Mouse (Mus musculus): ENCODE data around the gene Gkn3. TPM values are rescaled to one million over a fixed set of nuclear protein-coding genes. Genes with fewer than 3 reads are reported as not detected.

The Gkn3 gene
- polyA plus RNA-seq, 1 experiment, result not detected

GRCm38 (mm10) chr6:87384761-87385160, 4.0 kb downstream of the Gkn3 start:
- TF ChIP-seq MYOG (IDR thresholded peaks at IDR 0.05; ENCODE audit: control insufficient read depth, extremely low read depth, insufficient read length) (no peak), MAX (IDR thresholded peaks at IDR 0.05) (no peak), MYOD1 (IDR thresholded peaks at IDR 0.05; ENCODE audit: control insufficient read depth, insufficient read length, low read depth) (no peak), CTCF (IDR thresholded peaks at IDR 0.05; ENCODE audit: control insufficient read depth, insufficient read depth, insufficient read length) (no peak), FOSL1 (IDR thresholded peaks at IDR 0.05; ENCODE audit: insufficient read depth, low read length, poor library complexity, severe bottlenecking) (no peak), USF1 (IDR thresholded peaks at IDR 0.05; ENCODE audit: low read depth) (no peak), CEBPB (IDR thresholded peaks at IDR 0.05; ENCODE audit: low read depth) (no peak)
- Histone ChIP-seq H3K79me3 (ENCODE audit: low read depth) (no peaks in the 10 kb centered on the region), H3ac (ENCODE audit: control insufficient read depth, insufficient read length, low read depth) (no peak overlapping the region), H3K36me3 (ENCODE audit: control insufficient read depth, insufficient read depth) (no peaks in the 10 kb centered on the region), H3K27me3 (ENCODE audit: control insufficient read depth, insufficient read depth, insufficient read length) (peaks cover 31% of the 10 kb centered on the region), H3K79me2 (ENCODE audit: control insufficient read depth, insufficient read depth) (no peaks in the 10 kb centered on the region), H3K4me3 (ENCODE audit: insufficient read depth, poor library complexity, severe bottlenecking) (no peak overlapping the region)

- H3K79me2 ChIP-seq (ENCODE audit: control insufficient read depth, insufficient read depth), result no peaks in the 10 kb centered on the region
- TF ChIP-seq CEBPB (IDR thresholded peaks at IDR 0.05; ENCODE audit: low read depth) (no peak), FOSL1 (IDR thresholded peaks at IDR 0.05; ENCODE audit: insufficient read depth, low read length, poor library complexity, severe bottlenecking) (no peak), MYOG (IDR thresholded peaks at IDR 0.05; ENCODE audit: control insufficient read depth, extremely low read depth, insufficient read length) (no peak), MYOD1 (IDR thresholded peaks at IDR 0.05; ENCODE audit: control insufficient read depth, insufficient read length, low read depth) (no peak)
- no peak overlapping the region for H3ac ChIP-seq (ENCODE audit: control insufficient read depth, insufficient read length, low read depth)
- peaks cover 35% of the 10 kb centered on the region for H3K27me3 ChIP-seq (ENCODE audit: control insufficient read depth, insufficient read depth, insufficient read length)
- H3K79me3 ChIP-seq (ENCODE audit: low read depth), result no peaks in the 10 kb centered on the region
- H3K36me3 ChIP-seq (ENCODE audit: control insufficient read depth, insufficient read depth), result no peaks in the 10 kb centered on the region
- H3K4me3 ChIP-seq (ENCODE audit: insufficient read depth, poor library complexity, severe bottlenecking), result no peak overlapping the region
These were observed 4.6 kb downstream of the Gkn3 start for GRCm38 (mm10) chr6:87383926-87384691.

GRCm38 (mm10) chr6:87373057-87373456, 15.7 kb downstream of the Gkn3 start, which contains the start of gene Gkn2:
Gkn2 (plus strand) TSS chr6:87373357.
- Histone ChIP-seq H3K4me3 (ENCODE audit: insufficient read depth, poor library complexity, severe bottlenecking) (no peak within 1 kb of the TSS), H3K79me2 (ENCODE audit: control insufficient read depth, insufficient read depth) (no peaks in the 10 kb centered on the region), H3K36me3 (ENCODE audit: control insufficient read depth, insufficient read depth) (no peaks in the 10 kb centered on the region), H3K27me3 (ENCODE audit: control insufficient read depth, insufficient read depth, insufficient read length) (peaks cover 54% of the 10 kb centered on the region), H3ac (ENCODE audit: control insufficient read depth, insufficient read length, low read depth) (no peak within 1 kb of the TSS), H3K79me3 (ENCODE audit: low read depth) (no peaks in the 10 kb centered on the region)
- TF ChIP-seq FOSL1 (IDR thresholded peaks at IDR 0.05; ENCODE audit: insufficient read depth, low read length, poor library complexity, severe bottlenecking) (no peak), USF1 (IDR thresholded peaks at IDR 0.05; ENCODE audit: low read depth) (no peak), MAX (IDR thresholded peaks at IDR 0.05) (no peak), CEBPB (IDR thresholded peaks at IDR 0.05; ENCODE audit: low read depth) (no peak), MYOD1 (IDR thresholded peaks at IDR 0.05; ENCODE audit: control insufficient read depth, insufficient read length, low read depth) (no peak), CTCF (IDR thresholded peaks at IDR 0.05; ENCODE audit: control insufficient read depth, insufficient read depth, insufficient read length) (no peak), MYOG (IDR thresholded peaks at IDR 0.05; ENCODE audit: control insufficient read depth, extremely low read depth, insufficient read length) (no peak)

- H3K79me3 ChIP-seq (ENCODE audit: low read depth), result no peaks in the 10 kb centered on the region
- no peak for TF ChIP-seq MAX (IDR thresholded peaks at IDR 0.05)
- no peak for TF ChIP-seq MYOG (IDR thresholded peaks at IDR 0.05; ENCODE audit: control insufficient read depth, extremely low read depth, insufficient read length)
- TF ChIP-seq MYOD1 (IDR thresholded peaks at IDR 0.05; ENCODE audit: control insufficient read depth, insufficient read length, low read depth), result no peak
- no peak for TF ChIP-seq USF1 (IDR thresholded peaks at IDR 0.05; ENCODE audit: low read depth)
- no peak for TF ChIP-seq CEBPB (IDR thresholded peaks at IDR 0.05; ENCODE audit: low read depth)
- no peak overlapping the region for H3ac ChIP-seq (ENCODE audit: control insufficient read depth, insufficient read length, low read depth)
- H3K36me3 ChIP-seq (ENCODE audit: control insufficient read depth, insufficient read depth), result no peaks in the 10 kb centered on the region
- H3K79me2 ChIP-seq (ENCODE audit: control insufficient read depth, insufficient read depth), result no peaks in the 10 kb centered on the region
- no peak overlapping the region for H3K4me3 ChIP-seq (ENCODE audit: insufficient read depth, poor library complexity, severe bottlenecking)
- peaks cover 51% of the 10 kb centered on the region for H3K27me3 ChIP-seq (ENCODE audit: control insufficient read depth, insufficient read depth, insufficient read length)
These were observed 19.5 kb downstream of the Gkn3 start for GRCm38 (mm10) chr6:87369223-87369622.

GRCm38 (mm10) chr6:87354441-87354840, 34.3 kb downstream of the Gkn3 start:
- Histone ChIP-seq H3K79me2 (ENCODE audit: control insufficient read depth, insufficient read depth) (no peaks in the 10 kb centered on the region), H3K27me3 (ENCODE audit: control insufficient read depth, insufficient read depth, insufficient read length) (no peaks in the 10 kb centered on the region), H3K4me3 (ENCODE audit: insufficient read depth, poor library complexity, severe bottlenecking) (no peak overlapping the region), H3K36me3 (ENCODE audit: control insufficient read depth, insufficient read depth) (no peaks in the 10 kb centered on the region), H3ac (ENCODE audit: control insufficient read depth, insufficient read length, low read depth) (no peak overlapping the region), H3K79me3 (ENCODE audit: low read depth) (no peaks in the 10 kb centered on the region)
- no peak for TF ChIP-seq MYOD1 (IDR thresholded peaks at IDR 0.05; ENCODE audit: control insufficient read depth, insufficient read length, low read depth)

- H3K79me2 ChIP-seq (ENCODE audit: control insufficient read depth, insufficient read depth), result no peaks in the 10 kb centered on the region
- H3ac ChIP-seq (ENCODE audit: control insufficient read depth, insufficient read length, low read depth), result no peak within 1 kb of the TSS
- no peaks in the 10 kb centered on the region for H3K36me3 ChIP-seq (ENCODE audit: control insufficient read depth, insufficient read depth)
- H3K4me3 ChIP-seq (ENCODE audit: insufficient read depth, poor library complexity, severe bottlenecking), result no peak within 1 kb of the TSS
- TF ChIP-seq FOSL1 (IDR thresholded peaks at IDR 0.05; ENCODE audit: insufficient read depth, low read length, poor library complexity, severe bottlenecking), result no peak
- H3K27me3 ChIP-seq (ENCODE audit: control insufficient read depth, insufficient read depth, insufficient read length), result peaks cover 11% of the 10 kb centered on the region
- H3K79me3 ChIP-seq (ENCODE audit: low read depth), result no peaks in the 10 kb centered on the region
These were observed 37.9 kb downstream of the Gkn3 start, which contains the start of gene Gkn1 for GRCm38 (mm10) chr6:87350829-87351228. Gkn1 (minus strand) TSS chr6:87350942.

Data from C2C12 (cell line).